Mouse (Mus musculus) erythroblast, embryonic 14.5 days (primary cell): Measurements from ENCODE around the gene Ermap.

Source experiments
- GATA1 ChIP-seq: IDR thresholded peaks from 2 replicates; pipeline ENCODE4 v1.6.1; 2012; ENCODE audit warnings: low read length, inconsistent platforms, mixed read lengths
- TAL1 ChIP-seq: IDR thresholded peaks from 3 replicates; pipeline ENCODE4 v1.6.1; 2012; ENCODE audit warnings: low read length, inconsistent platforms, mixed read lengths

DNA sequence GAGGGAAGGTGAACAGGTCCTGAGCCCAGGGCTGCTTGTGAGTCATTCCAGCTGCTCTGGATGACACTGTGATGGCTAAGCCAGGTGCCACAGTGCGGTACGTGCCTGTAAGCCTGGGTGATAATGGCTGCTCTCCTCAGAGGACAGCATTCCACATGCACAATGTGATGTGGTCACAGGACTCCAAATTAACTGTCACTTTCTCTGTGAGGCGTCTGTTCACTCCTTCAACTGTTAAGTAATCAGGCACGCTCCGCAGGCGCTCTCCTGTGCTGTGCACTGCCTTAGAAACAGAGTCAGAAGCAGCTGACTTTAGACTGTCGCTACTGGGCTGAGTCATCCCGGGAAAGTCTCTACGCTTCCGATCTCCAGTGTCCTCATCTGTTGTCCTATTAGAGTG is 48.6 kb downstream of the Ermap start:
- TF ChIP-seq GATA1: no peak
- TF ChIP-seq TAL1: no peak
